Mouse (Mus musculus) telencephalon, adult 2 months (tissue): ENCODE measurements around the gene S1pr1.

Experiments used
- DNase-seq: peaks from one replicate; pipeline ENCODE4 v3.0.0-alpha.2; 2011; ENCODE audit warnings: low read depth, low spot score

The S1pr1 gene

GRCm38 (mm10) chr3:115711924-115712807 is 2.7 kb downstream of the S1pr1 start:
- no peak for DNase-seq

- DNase-seq, result no peak
Observed at GRCm38 (mm10) chr3:115711393-115711792, 3.5 kb downstream of the S1pr1 start.

- DNase-seq, result no peak
Observed at GRCm38 (mm10) chr3:115710051-115710450, 4.8 kb downstream of the S1pr1 start.

GRCm38 (mm10) chr3:115709118-115709574 is 5.7 kb downstream of the S1pr1 start:
- DNase-seq, result no peak

GRCm38 (mm10) chr3:115706736-115707135 is 8.1 kb downstream of the S1pr1 start:
- no peak for DNase-seq

- DNase-seq, result no peak
Observed at GRCm38 (mm10) chr3:115704254-115704908, 10.5 kb downstream of the S1pr1 start.

- DNase-seq, result no peak
Observed at GRCm38 (mm10) chr3:115703720-115704119, 11.2 kb downstream of the S1pr1 start.

- DNase-seq, result no peak
Observed at GRCm38 (mm10) chr3:115702089-115702488, 12.8 kb downstream of the S1pr1 start.

- DNase-seq, result no peak
Observed at GRCm38 (mm10) chr3:115695194-115695891, 19.5 kb downstream of the S1pr1 start.

GRCm38 (mm10) chr3:115694168-115694567 is 20.7 kb downstream of the S1pr1 start:
- no peak for DNase-seq

GRCm38 (mm10) chr3:115693390-115693789 is 21.5 kb downstream of the S1pr1 start:
- no peak for DNase-seq

GRCm38 (mm10) chr3:115692857-115693256 is 22.0 kb downstream of the S1pr1 start:
- no peak for DNase-seq

- no peak for DNase-seq
Observed at GRCm38 (mm10) chr3:115692384-115692783, 22.5 kb downstream of the S1pr1 start.

GRCm38 (mm10) chr3:115689920-115690319 is 25.0 kb downstream of the S1pr1 start:
- no peak for DNase-seq

GRCm38 (mm10) chr3:115689352-115689751 is 25.5 kb downstream of the S1pr1 start:
- DNase-seq, result peak; percentile 26

GRCm38 (mm10) chr3:115687821-115688220 is 27.1 kb downstream of the S1pr1 start:
- DNase-seq, result no peak

GRCm38 (mm10) chr3:115682328-115683088 is 32.4 kb downstream of the S1pr1 start:
- DNase-seq, result no peak

- DNase-seq, result no peak
Observed at GRCm38 (mm10) chr3:115681184-115681583, 33.7 kb downstream of the S1pr1 start.

- no peak for DNase-seq
Observed at GRCm38 (mm10) chr3:115679022-115679421, 35.9 kb downstream of the S1pr1 start.

GRCm38 (mm10) chr3:115675546-115676535 is 39.0 kb downstream of the S1pr1 start:
- peak; percentile 44 for DNase-seq
